8 mouse cellular contexts compared by ENCODE assay signal in the genomic region with DNA sequence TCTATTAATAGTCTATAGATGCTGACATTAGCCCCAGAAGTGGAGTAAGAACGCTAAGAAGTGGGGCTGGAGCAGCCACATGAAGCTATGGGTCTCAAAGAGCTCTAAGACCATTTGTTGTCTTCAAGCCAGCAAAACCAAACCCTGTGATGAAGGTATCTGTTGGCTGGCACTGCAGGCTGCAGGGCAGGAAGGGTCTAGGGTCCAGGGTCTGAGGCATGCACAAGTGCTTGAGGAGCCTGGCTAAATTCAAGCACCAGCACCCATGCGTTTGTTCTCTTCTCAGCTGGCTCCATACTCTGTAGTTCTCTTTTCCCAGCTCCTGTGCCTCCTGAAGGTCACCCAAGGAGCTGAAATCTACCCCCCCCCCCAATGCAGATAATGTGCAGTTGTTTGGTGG. TPM values are rescaled to one million over a fixed set of nuclear protein-coding genes. Genes with fewer than 3 reads are reported as not detected.
DNase-seq lines count a peak whose midpoint lies in the region; ATAC-seq and TF ChIP-seq lines count a peak whose summit lies in the region.

No protein-coding gene starts in this region.

- DNase-seq in left cerebral cortex, adult 2 months (ENCODE audit: extremely low spot score in 1 of 2, low spot score in 2 of 2) = no peak
- DNase-seq in left cerebral cortex, postnatal 4 days = no peak
- DNase-seq in hindbrain, embryonic 14.5 days (ENCODE audit: low spot score) = no peak
- no peak for DNase-seq in cerebellum, postnatal 14 days

- peaks cover 54% of the 10 kb centered on the region for H3K36me3 ChIP-seq in erythroblast, embryonic 14.5 days (ENCODE audit: control insufficient read depth)
- H3K36me3 ChIP-seq in hindbrain, embryonic 14.5 days (replicated peaks; ENCODE audit: control insufficient read depth, insufficient read depth) = peaks cover 52% of the 10 kb centered on the region
- H3K36me3 ChIP-seq in midbrain, embryonic 15.5 days (replicated peaks) = peaks cover 4% of the 10 kb centered on the region

- intact Hi-C loops in left cerebral cortex, adult 2 months (cut with DNase I) = no loop called here
- intact Hi-C loops in left cerebral cortex, postnatal 4 days (cut with DNase I) = no loop called here

- no peak overlapping the region for H3K9ac ChIP-seq in hindbrain, embryonic 14.5 days
- H3K9ac ChIP-seq in midbrain, embryonic 15.5 days = no peak overlapping the region

- no peaks in the 10 kb centered on the region for H3K9me3 ChIP-seq in erythroblast, embryonic 14.5 days (ENCODE audit: control insufficient read depth, low read length)
- no peaks in the 10 kb centered on the region for H3K9me3 ChIP-seq in hindbrain, embryonic 14.5 days (ENCODE audit: control insufficient read depth, low read length)
- H3K9me3 ChIP-seq in midbrain, embryonic 15.5 days = no peaks in the 10 kb centered on the region

- peak overlapping the region; percentile 91; the same call in 1 of the 2 replicates for H3K4me2 ChIP-seq in hindbrain, embryonic 14.5 days (replicated peaks)
- H3K4me2 ChIP-seq in midbrain, embryonic 15.5 days = peak overlapping the region; percentile 66; the same call in 1 of the 2 replicates

- ATAC-seq in erythroblast, adult 5-6 weeks (replicated peaks; ENCODE audit: low FRiP score, poor library complexity, severe bottlenecking) = no peak
- no peak for ATAC-seq in hindbrain, embryonic 14.5 days (ENCODE audit: low FRiP score)
- no peak for ATAC-seq in midbrain, embryonic 15.5 days (replicated peaks)
- no peak for ATAC-seq in monocyte, adult 5-6 weeks (replicated peaks; ENCODE audit: insufficient number of reproducible peaks, low FRiP score, low TSS enrichment, poor library complexity, severe bottlenecking)

- H3K4me1 ChIP-seq in erythroblast, embryonic 14.5 days (ENCODE audit: control insufficient read depth) = peaks cover 71% of the 10 kb centered on the region
- peaks cover 10% of the 10 kb centered on the region for H3K4me1 ChIP-seq in hindbrain, embryonic 14.5 days (replicated peaks; ENCODE audit: control insufficient read depth, insufficient read depth, low read length)
- peaks cover 11% of the 10 kb centered on the region for H3K4me1 ChIP-seq in midbrain, embryonic 15.5 days

- no peaks in the 10 kb centered on the region for H3K27me3 ChIP-seq in erythroblast, embryonic 14.5 days (ENCODE audit: control insufficient read depth)
- H3K27me3 ChIP-seq in hindbrain, embryonic 14.5 days (ENCODE audit: control insufficient read depth, insufficient read depth, low read length) = no peaks in the 10 kb centered on the region
- H3K27me3 ChIP-seq in midbrain, embryonic 15.5 days (replicated peaks) = no peaks in the 10 kb centered on the region

- peak overlapping the region; percentile 92 for H3K4me3 ChIP-seq in erythroblast, embryonic 14.5 days (replicated peaks)
- H3K4me3 ChIP-seq in left cerebral cortex, adult 2 months = peak overlapping the region; percentile 76
- H3K4me3 ChIP-seq in hindbrain, embryonic 14.5 days (replicated peaks; ENCODE audit: low read length) = no peak overlapping the region
- no peak overlapping the region for H3K4me3 ChIP-seq in midbrain, embryonic 15.5 days

- peak overlapping the region; percentile 97 for H3K27ac ChIP-seq in left cerebral cortex, adult 2 months
- no peak overlapping the region for H3K27ac ChIP-seq in hindbrain, embryonic 14.5 days
- 0 out of 2 replicates have a peak overlapping the region, but pooled peaks have one; percentile 42 for H3K27ac ChIP-seq in midbrain, embryonic 15.5 days

- no peak for TF ChIP-seq CTCF in left cerebral cortex, adult 2 months (IDR thresholded peaks at IDR 0.05)

- 76% methylated on average over 2 of the region's 2 CpGs for WGBS in hindbrain, embryonic 14.5 days
- 69% methylated on average over 2 of the region's 2 CpGs for WGBS in midbrain, embryonic 15.5 days

RNA-seq across cellular contexts. Expression of a gene that starts 0.7 kb away (rescaled TPM):
- 0.80 and 1.5 TPM in 2 replicates for polyA plus RNA-seq in erythroblast, embryonic 14.5 days (2012)
- total RNA-seq in erythroblast, adult 5-6 weeks (2015; ENCODE audit: low replicate concordance) = 69.8 and 80.1 TPM in 2 replicates
- 25.0 and 32.7 TPM in 2 replicates for total RNA-seq in erythroblast, adult 5-6 weeks (2017; ENCODE audit: low replicate concordance)
- 10 to 100 TPM; 15.5 to 17.7 TPM for total RNA-seq in left cerebral cortex, adult 2 months (2021)
- 10 to 100 TPM; 22.6 to 23.5 TPM for total RNA-seq in left cerebral cortex, postnatal 4 days (2021)
- polyA plus RNA-seq in hindbrain, embryonic 14.5 days (2014; fragmentation: Nextera tagmentation; extraction: Ambion mirVana) = 17.1 and 17.7 TPM in 2 replicates
- polyA plus RNA-seq in midbrain, embryonic 15.5 days (2015; fragmentation: Nextera tagmentation; extraction: Ambion mirVana) = 19.4 and 19.9 TPM in 2 replicates
- 15.6 to 17.6 TPM (median 16.8 TPM) in 3 replicates for total RNA-seq in monocyte, adult 5-6 weeks (2017)

RNA-seq across cellular contexts. Expression of a gene that starts 27.7 kb away (rescaled TPM):
- 6.1 and 6.7 TPM in 2 replicates for polyA plus RNA-seq in erythroblast, embryonic 14.5 days (2012)
- 17.8 and 32.3 TPM in 2 replicates for total RNA-seq in erythroblast, adult 5-6 weeks (2015; ENCODE audit: low replicate concordance)
- 10.1 and 16.3 TPM in 2 replicates for total RNA-seq in erythroblast, adult 5-6 weeks (2017; ENCODE audit: low replicate concordance)
- total RNA-seq in left cerebral cortex, adult 2 months (2021) = 100 to 1,000 TPM; 176 to 180 TPM
- 100 to 1,000 TPM; 182 to 183 TPM for total RNA-seq in left cerebral cortex, postnatal 4 days (2021)
- 38.5 and 50.5 TPM in 2 replicates for polyA plus RNA-seq in hindbrain, embryonic 14.5 days (2014; fragmentation: Nextera tagmentation; extraction: Ambion mirVana)
- polyA plus RNA-seq in midbrain, embryonic 15.5 days (2015; fragmentation: Nextera tagmentation; extraction: Ambion mirVana) = 56.5 and 57.8 TPM in 2 replicates
- 36.0 to 67.6 TPM (median 60.8 TPM) in 3 replicates for total RNA-seq in monocyte, adult 5-6 weeks (2017)

RNA-seq across cellular contexts. Expression of a gene that starts 32.2 kb away (rescaled TPM):
- polyA plus RNA-seq in erythroblast, embryonic 14.5 days (2012) = 0.43 and 0.77 TPM in 2 replicates
- 9.6 and 27.1 TPM in 2 replicates for total RNA-seq in erythroblast, adult 5-6 weeks (2015; ENCODE audit: low replicate concordance)
- total RNA-seq in erythroblast, adult 5-6 weeks (2017; ENCODE audit: low replicate concordance) = 22.5 and 44.7 TPM in 2 replicates
- 10 to 100 TPM; 47.3 to 48.1 TPM for total RNA-seq in left cerebral cortex, adult 2 months (2021)
- total RNA-seq in left cerebral cortex, postnatal 4 days (2021) = 10 to 100 TPM; 75.5 to 76.4 TPM
- 169 and 194 TPM in 2 replicates for polyA plus RNA-seq in hindbrain, embryonic 14.5 days (2014; fragmentation: Nextera tagmentation; extraction: Ambion mirVana)
- polyA plus RNA-seq in midbrain, embryonic 15.5 days (2015; fragmentation: Nextera tagmentation; extraction: Ambion mirVana) = 153 and 165 TPM in 2 replicates
- 61.2 to 77.6 TPM (median 74.5 TPM) in 3 replicates for total RNA-seq in monocyte, adult 5-6 weeks (2017)

RNA-seq across cellular contexts. Expression of a gene that starts 40.3 kb away (rescaled TPM):
- polyA plus RNA-seq in erythroblast, embryonic 14.5 days (2012) = 0.37 TPM in 2 replicates
- 2.5 and 9.2 TPM in 2 replicates for total RNA-seq in erythroblast, adult 5-6 weeks (2015; ENCODE audit: low replicate concordance)
- 1.5 and 1.7 TPM in 2 replicates for total RNA-seq in erythroblast, adult 5-6 weeks (2017; ENCODE audit: low replicate concordance)
- 10 to 100 TPM; 17.6 to 18.2 TPM for total RNA-seq in left cerebral cortex, adult 2 months (2021)
- 10 to 100 TPM; 21.9 to 22.3 TPM for total RNA-seq in left cerebral cortex, postnatal 4 days (2021)
- polyA plus RNA-seq in hindbrain, embryonic 14.5 days (2014; fragmentation: Nextera tagmentation; extraction: Ambion mirVana) = 25.1 and 31.8 TPM in 2 replicates
- 30.0 and 30.7 TPM in 2 replicates for polyA plus RNA-seq in midbrain, embryonic 15.5 days (2015; fragmentation: Nextera tagmentation; extraction: Ambion mirVana)
- total RNA-seq in monocyte, adult 5-6 weeks (2017) = 5.0 to 9.7 TPM (median 8.2 TPM) in 3 replicates

RNA-seq across cellular contexts. Expression of a gene that starts 58.8 kb away (rescaled TPM):
- polyA plus RNA-seq in erythroblast, embryonic 14.5 days (2012) = 0.35 and 0.38 TPM in 2 replicates
- 4.0 and 9.8 TPM in 2 replicates for total RNA-seq in erythroblast, adult 5-6 weeks (2015; ENCODE audit: low replicate concordance)
- total RNA-seq in erythroblast, adult 5-6 weeks (2017; ENCODE audit: low replicate concordance) = 12.7 and 14.6 TPM in 2 replicates
- total RNA-seq in left cerebral cortex, adult 2 months (2021) = 100 to 1,000 TPM; 328 to 345 TPM
- total RNA-seq in left cerebral cortex, postnatal 4 days (2021) = 100 to 1,000 TPM; 184 to 193 TPM
- polyA plus RNA-seq in hindbrain, embryonic 14.5 days (2014; fragmentation: Nextera tagmentation; extraction: Ambion mirVana) = 166 and 197 TPM in 2 replicates
- 140 and 144 TPM in 2 replicates for polyA plus RNA-seq in midbrain, embryonic 15.5 days (2015; fragmentation: Nextera tagmentation; extraction: Ambion mirVana)
- 36.4 to 81.1 TPM (median 62.3 TPM) in 3 replicates for total RNA-seq in monocyte, adult 5-6 weeks (2017)

Comparison
In these comparisons a context has a peak if more than half of its experiments do, and no peak if none do; other contexts are left out.
1. H3K4me3 ChIP-seq: peak in erythroblast, embryonic 14.5 days (single experiment) and left cerebral cortex, adult 2 months (single experiment); none in hindbrain, embryonic 14.5 days (single experiment) and midbrain, embryonic 15.5 days (single experiment).